21 mouse cellular contexts compared by ENCODE assay signal in the genomic region with DNA sequence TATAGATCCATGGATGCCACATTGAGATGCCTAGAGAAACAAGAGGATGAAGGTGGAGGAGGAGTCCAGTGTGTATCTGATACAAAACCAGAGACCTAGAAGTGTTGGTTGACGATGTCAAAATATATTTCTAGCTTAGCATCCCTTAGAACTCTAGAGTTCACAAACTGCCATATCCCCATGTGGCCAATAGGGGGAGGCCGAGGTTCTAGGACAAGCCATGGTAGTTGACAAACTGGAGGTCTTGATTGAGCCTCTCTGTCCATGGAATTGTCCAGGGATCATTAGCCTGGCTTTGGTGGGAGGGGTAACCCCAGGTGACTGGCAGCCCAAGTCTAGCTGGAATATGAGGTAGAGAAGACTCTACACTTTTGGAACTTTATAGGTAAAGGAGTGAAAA. TPM values are rescaled to one million over a fixed set of nuclear protein-coding genes. Genes with fewer than 3 reads are reported as not detected.
DNase-seq lines count a peak whose midpoint lies in the region; ATAC-seq and TF ChIP-seq lines count a peak whose summit lies in the region.
"Had no signal": no experiment of that assay in that cellular context is flagged by ENCODE, and none has a peak within 500 bp of the region (broad histone marks: within the 10 kb centered on the region; RNA-seq: fewer than 3 reads in every experiment).

No protein-coding gene starts in this region.

- H3K9ac ChIP-seq in kidney, postnatal 0 days (ENCODE audit: low read depth, low read length), result no peak overlapping the region
- no peak overlapping the region for H3K9ac ChIP-seq in stomach, postnatal 0 days (ENCODE audit: low read length)
- no peak overlapping the region for H3K9ac ChIP-seq in midbrain, embryonic 14.5 days (replicated peaks; ENCODE audit: low read length)
- H3K9ac ChIP-seq: neural tube, embryonic 13.5 days; stomach, embryonic 15.5 days had no signal

- no peak for ATAC-seq in kidney, postnatal 0 days (replicated peaks; ENCODE audit: low FRiP score, low read depth)
- no peak for ATAC-seq in G1E (ENCODE audit: extremely low read depth, insufficient number of reproducible peaks, low FRiP score, poor library complexity, severe bottlenecking)
- ATAC-seq in stomach, postnatal 0 days (ENCODE audit: low FRiP score, low TSS enrichment), result no peak
- no peak for ATAC-seq in midbrain, embryonic 14.5 days (ENCODE audit: low FRiP score, low TSS enrichment)
- ATAC-seq: midbrain, embryonic 16.5 days had no signal

- H3K9me3 ChIP-seq in kidney, postnatal 0 days (replicated peaks; ENCODE audit: low read length), result no peaks in the 10 kb centered on the region
- no peaks in the 10 kb centered on the region for H3K9me3 ChIP-seq in G1E (replicated peaks)
- no peaks in the 10 kb centered on the region for H3K9me3 ChIP-seq in stomach, postnatal 0 days (ENCODE audit: control insufficient read depth, low read length)
- H3K9me3 ChIP-seq in midbrain, embryonic 14.5 days (ENCODE audit: control insufficient read depth, low read length), result no peaks in the 10 kb centered on the region
- H3K9me3 ChIP-seq: limb, embryonic 10.5 days; neural tube, embryonic 13.5 days; stomach, embryonic 15.5 days had no signal

- no peak for DNase-seq in kidney, postnatal 0 days (ENCODE audit: low spot score)
- no peak for DNase-seq in kidney, adult 9 months
- peak; percentile 4 for DNase-seq in thymus, postnatal 25 days
- no peak for DNase-seq in thymus, adult 18-20 months
- no peak for DNase-seq in G1E (ENCODE audit: low spot score)
- DNase-seq in stomach, postnatal 0 days (ENCODE audit: low spot score), result no peak
- DNase-seq in midbrain, embryonic 14.5 days, result no peak
- DNase-seq: heart, postnatal 10 days; kidney, postnatal 25 days; retina, postnatal 1 day had no signal

- H3K4me1 ChIP-seq in kidney, postnatal 0 days (replicated peaks; ENCODE audit: insufficient read depth, low read length), result no peaks in the 10 kb centered on the region
- no peaks in the 10 kb centered on the region for H3K4me1 ChIP-seq in G1E (ENCODE audit: insufficient read depth, low read depth, low read length)
- no peaks in the 10 kb centered on the region for H3K4me1 ChIP-seq in stomach, postnatal 0 days (replicated peaks; ENCODE audit: control insufficient read depth, insufficient read depth)
- H3K4me1 ChIP-seq in midbrain, embryonic 14.5 days (ENCODE audit: control insufficient read depth, insufficient read depth, low read length), result no peaks in the 10 kb centered on the region
- H3K4me1 ChIP-seq: limb, embryonic 10.5 days; neural tube, embryonic 13.5 days; stomach, embryonic 15.5 days had no signal

- no peak for TF ChIP-seq EP300 in stomach, postnatal 0 days (optimal IDR thresholded peaks at IDR 0.05)

- H3K36me3 ChIP-seq in kidney, postnatal 0 days (ENCODE audit: insufficient read depth, low read length), result no peaks in the 10 kb centered on the region
- no peaks in the 10 kb centered on the region for H3K36me3 ChIP-seq in G1E (replicated peaks)
- H3K36me3 ChIP-seq in stomach, postnatal 0 days (ENCODE audit: control insufficient read depth, insufficient read depth, low read length), result no peaks in the 10 kb centered on the region
- H3K36me3 ChIP-seq in midbrain, embryonic 14.5 days (ENCODE audit: control insufficient read depth, insufficient read depth, low read length), result no peaks in the 10 kb centered on the region
- H3K36me3 ChIP-seq: limb, embryonic 10.5 days; neural tube, embryonic 13.5 days; stomach, embryonic 15.5 days had no signal

- TF ChIP-seq CTCF in kidney, postnatal 0 days (IDR thresholded peaks at IDR 0.05; ENCODE audit: low read depth), result peak; percentile 27; the same call in 1 of the 2 replicates
- TF ChIP-seq CTCF in G1E (IDR thresholded peaks at IDR 0.05; ENCODE audit: low read depth, low read length), result peak; percentile 62
- peak; percentile 43 for TF ChIP-seq CTCF in stomach, postnatal 0 days (IDR thresholded peaks at IDR 0.05; ENCODE audit: low read depth)

- no peak overlapping the region for H3K4me2 ChIP-seq in kidney, postnatal 0 days (ENCODE audit: low read length)
- H3K4me2 ChIP-seq in stomach, postnatal 0 days (replicated peaks; ENCODE audit: low read depth), result no peak overlapping the region
- no peak overlapping the region for H3K4me2 ChIP-seq in midbrain, embryonic 14.5 days (ENCODE audit: low read length)
- H3K4me2 ChIP-seq: neural tube, embryonic 13.5 days; stomach, embryonic 15.5 days had no signal

- 72% methylated on average over 2 of the region's 2 CpGs for WGBS in kidney, postnatal 0 days
- 66% methylated on average over 2 of the region's 2 CpGs for WGBS in stomach, postnatal 0 days
- WGBS in midbrain, embryonic 14.5 days, result 71% methylated on average over 2 of the region's 2 CpGs

- H3K4me3 ChIP-seq in kidney, postnatal 0 days (replicated peaks; ENCODE audit: low read depth, low read length), result no peak overlapping the region
- no peak overlapping the region for H3K4me3 ChIP-seq in G1E (ENCODE audit: low read depth, low read length)
- no peak overlapping the region for H3K4me3 ChIP-seq in stomach, postnatal 0 days (ENCODE audit: low read depth, low read length)
- H3K4me3 ChIP-seq in midbrain, embryonic 14.5 days (replicated peaks; ENCODE audit: low read depth, low read length), result no peak overlapping the region
- H3K4me3 ChIP-seq: limb, embryonic 10.5 days; neural tube, embryonic 13.5 days; stomach, embryonic 15.5 days had no signal

- H3K27ac ChIP-seq in kidney, postnatal 0 days, result no peak overlapping the region
- H3K27ac ChIP-seq in stomach, postnatal 0 days (replicated peaks), result no peak overlapping the region
- no peak overlapping the region for H3K27ac ChIP-seq in midbrain, embryonic 14.5 days (replicated peaks; ENCODE audit: low read depth, low read length)
- H3K27ac ChIP-seq: limb, embryonic 10.5 days; neural tube, embryonic 13.5 days; stomach, embryonic 15.5 days had no signal

- no peaks in the 10 kb centered on the region for H3K27me3 ChIP-seq in kidney, postnatal 0 days (ENCODE audit: insufficient read depth, low read length)
- peaks cover 5% of the 10 kb centered on the region for H3K27me3 ChIP-seq in G1E (ENCODE audit: insufficient read depth, low read length)
- H3K27me3 ChIP-seq in stomach, postnatal 0 days (ENCODE audit: control insufficient read depth, insufficient read depth, low read length), result no peaks in the 10 kb centered on the region
- no peaks in the 10 kb centered on the region for H3K27me3 ChIP-seq in midbrain, embryonic 14.5 days (ENCODE audit: control insufficient read depth, insufficient read depth, low read length)
- H3K27me3 ChIP-seq: neural tube, embryonic 13.5 days; stomach, embryonic 15.5 days had no signal

RNA-seq across cellular contexts. Expression of a gene that starts 4.0 kb away (rescaled TPM):
- polyA plus RNA-seq in kidney, postnatal 0 days (2015; fragmentation: Nextera tagmentation; extraction: Ambion mirVana), result not detected in 2 replicates
- total RNA-seq in G1E (2014; fragmentation: Nextera tagmentation) (not detected in 2 replicates), G1E (2017) (not detected in 2 replicates)
- polyA plus RNA-seq in G1E (2012), result not detected in 2 replicates
- polyA plus RNA-seq in stomach, postnatal 0 days (2015; fragmentation: Nextera tagmentation; extraction: Ambion mirVana), result not detected in 2 replicates
- polyA plus RNA-seq in midbrain, embryonic 14.5 days (2014; fragmentation: Nextera tagmentation; extraction: Ambion mirVana), result not detected in 2 replicates
- total RNA-seq: granulocyte monocyte progenitor cell, adult 5-6 weeks; heart, postnatal 10 days; layer of hippocampus, postnatal 25 days; megakaryocyte progenitor cell, adult 5-6 weeks had no signal
- polyA plus RNA-seq: embryonic facial prominence, embryonic 11.5 days; intestine, embryonic 14.5 days; limb, embryonic 10.5 days; liver, embryonic 16.5 days; midbrain, embryonic 16.5 days; neural tube, embryonic 13.5 days; stomach, embryonic 15.5 days had no signal

RNA-seq across cellular contexts. Expression of a gene that starts 19.1 kb away (rescaled TPM):
- polyA plus RNA-seq in kidney, postnatal 0 days (2015; fragmentation: Nextera tagmentation; extraction: Ambion mirVana), result not detected in 2 replicates
- total RNA-seq in G1E (2014; fragmentation: Nextera tagmentation), result not detected in 2 replicates
- 0.12 TPM in 1 of 2 replicates, not detected in the other for total RNA-seq in G1E (2017)
- polyA plus RNA-seq in G1E (2012), result not detected in 2 replicates
- polyA plus RNA-seq in stomach, postnatal 0 days (2015; fragmentation: Nextera tagmentation; extraction: Ambion mirVana), result not detected in 2 replicates
- not detected in 2 replicates for polyA plus RNA-seq in midbrain, embryonic 14.5 days (2014; fragmentation: Nextera tagmentation; extraction: Ambion mirVana)
- total RNA-seq: granulocyte monocyte progenitor cell, adult 5-6 weeks; heart, postnatal 10 days; layer of hippocampus, postnatal 25 days; megakaryocyte progenitor cell, adult 5-6 weeks had no signal
- polyA plus RNA-seq: embryonic facial prominence, embryonic 11.5 days; frontal cortex, adult 2 months; intestine, embryonic 14.5 days; limb, embryonic 10.5 days; liver, embryonic 16.5 days; midbrain, embryonic 16.5 days; neural tube, embryonic 13.5 days; stomach, embryonic 15.5 days had no signal

RNA-seq across cellular contexts. Expression of a gene that starts 22.9 kb away (rescaled TPM):
- not detected in 2 replicates for polyA plus RNA-seq in kidney, postnatal 0 days (2015; fragmentation: Nextera tagmentation; extraction: Ambion mirVana)
- total RNA-seq in G1E (2014; fragmentation: Nextera tagmentation), result not detected in 2 replicates
- total RNA-seq in G1E (2017), result not detected in 2 replicates
- not detected in 2 replicates for polyA plus RNA-seq in G1E (2012)
- polyA plus RNA-seq in stomach, postnatal 0 days (2015; fragmentation: Nextera tagmentation; extraction: Ambion mirVana), result not detected in 2 replicates
- polyA plus RNA-seq in midbrain, embryonic 14.5 days (2014; fragmentation: Nextera tagmentation; extraction: Ambion mirVana), result not detected in 2 replicates
- total RNA-seq: granulocyte monocyte progenitor cell, adult 5-6 weeks; heart, postnatal 10 days; layer of hippocampus, postnatal 25 days had no signal
- polyA plus RNA-seq: embryonic facial prominence, embryonic 11.5 days; intestine, embryonic 14.5 days; limb, embryonic 10.5 days; liver, embryonic 16.5 days; midbrain, embryonic 16.5 days; neural tube, embryonic 13.5 days; stomach, embryonic 15.5 days had no signal

RNA-seq across cellular contexts. Expression of a gene that starts 34.9 kb away (rescaled TPM):
- polyA plus RNA-seq in kidney, postnatal 0 days (2015; fragmentation: Nextera tagmentation; extraction: Ambion mirVana), result not detected in 2 replicates
- total RNA-seq in G1E (2014; fragmentation: Nextera tagmentation) (not detected in 2 replicates), G1E (2017) (not detected in 2 replicates)
- polyA plus RNA-seq in G1E (2012), result not detected in 2 replicates
- polyA plus RNA-seq in stomach, postnatal 0 days (2015; fragmentation: Nextera tagmentation; extraction: Ambion mirVana), result not detected in 2 replicates
- polyA plus RNA-seq in midbrain, embryonic 14.5 days (2014; fragmentation: Nextera tagmentation; extraction: Ambion mirVana), result not detected in 2 replicates
- total RNA-seq: granulocyte monocyte progenitor cell, adult 5-6 weeks; heart, postnatal 10 days; layer of hippocampus, postnatal 25 days; megakaryocyte progenitor cell, adult 5-6 weeks had no signal
- polyA plus RNA-seq: embryonic facial prominence, embryonic 11.5 days; intestine, embryonic 14.5 days; limb, embryonic 10.5 days; liver, embryonic 16.5 days; midbrain, embryonic 16.5 days; neural tube, embryonic 13.5 days; stomach, embryonic 15.5 days had no signal

RNA-seq across cellular contexts. Expression of a gene that starts 53.0 kb away (rescaled TPM):
- polyA plus RNA-seq in kidney, postnatal 0 days (2015; fragmentation: Nextera tagmentation; extraction: Ambion mirVana), result not detected in 2 replicates
- total RNA-seq in G1E (2014; fragmentation: Nextera tagmentation) (not detected in 2 replicates), G1E (2017) (0.11 and 0.35 TPM in 2 replicates)
- polyA plus RNA-seq in G1E (2012), result 0.07 and 0.16 TPM in 2 replicates
- polyA plus RNA-seq in stomach, postnatal 0 days (2015; fragmentation: Nextera tagmentation; extraction: Ambion mirVana), result 0.13 and 0.18 TPM in 2 replicates
- polyA plus RNA-seq in midbrain, embryonic 14.5 days (2014; fragmentation: Nextera tagmentation; extraction: Ambion mirVana), result not detected in 2 replicates
- total RNA-seq: heart, postnatal 10 days; layer of hippocampus, postnatal 25 days had no signal
- polyA plus RNA-seq: embryonic facial prominence, embryonic 11.5 days; intestine, embryonic 14.5 days; limb, embryonic 10.5 days; midbrain, embryonic 16.5 days; neural tube, embryonic 13.5 days had no signal
